Mouse (Mus musculus): ENCODE data around the gene Gas7. TPM values are rescaled to one million over a fixed set of nuclear protein-coding genes. Genes with fewer than 3 reads are reported as not detected.

Gene Gas7
- polyA plus RNA-seq, 1 experiment from 2014 or later, result 26.6 TPM

DNA sequence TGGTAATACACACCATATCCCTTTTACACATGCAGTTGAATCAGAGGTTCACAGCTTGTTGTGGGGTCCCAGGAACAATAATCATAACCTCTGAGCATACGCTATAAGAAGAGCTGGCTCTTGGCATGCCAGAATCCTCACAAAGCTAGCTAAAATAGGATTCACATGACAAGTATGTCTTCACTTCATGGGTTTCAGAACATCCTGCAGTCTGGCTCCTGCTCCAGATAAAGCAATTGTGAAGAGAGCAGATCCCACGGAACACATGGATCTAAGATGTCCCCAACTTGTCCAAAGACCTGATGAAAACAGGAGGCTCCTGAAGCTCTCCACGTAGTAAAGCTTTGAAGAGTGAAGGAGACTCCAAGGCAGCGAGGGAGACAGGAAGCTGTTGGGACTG lies 260.1 kb downstream of the Gas7 start:
- Histone ChIP-seq H3K27ac (replicated peaks) (no peak overlapping the region), H3K27me3 (no peaks in the 10 kb centered on the region), H3K36me3 (no peaks in the 10 kb centered on the region), H3K9me3 (no peaks in the 10 kb centered on the region), H3K4me1 (replicated peaks) (no peaks in the 10 kb centered on the region), H3K4me2 (no peak overlapping the region), H3K4me3 (no peak overlapping the region), H3K9ac (no peak overlapping the region)
- ATAC-seq (ENCODE audit: low FRiP score, low read depth), result no peak
- 91% methylated on average over 4 of the region's 4 CpGs for WGBS

DNA sequence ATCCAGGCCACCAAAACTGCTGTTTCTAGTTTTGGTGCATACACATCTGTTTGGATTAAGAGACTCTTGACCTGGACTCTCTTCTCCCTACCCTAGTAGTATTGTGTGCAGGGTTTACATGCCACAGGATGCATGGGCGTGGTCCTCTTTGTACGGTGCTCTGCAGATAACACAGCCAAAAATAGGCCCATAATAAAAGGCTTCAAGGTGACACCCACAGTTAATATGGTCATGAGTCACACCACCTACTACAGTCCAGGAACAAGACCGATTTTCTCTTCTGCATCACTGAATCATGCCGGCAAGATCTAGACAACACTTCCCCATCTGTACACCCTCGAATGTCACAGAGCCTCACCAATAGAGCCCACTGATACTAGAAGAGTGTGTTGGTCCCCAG lies 266.2 kb downstream of the Gas7 start:
- H3K27me3 ChIP-seq, result no peaks in the 10 kb centered on the region

DNA sequence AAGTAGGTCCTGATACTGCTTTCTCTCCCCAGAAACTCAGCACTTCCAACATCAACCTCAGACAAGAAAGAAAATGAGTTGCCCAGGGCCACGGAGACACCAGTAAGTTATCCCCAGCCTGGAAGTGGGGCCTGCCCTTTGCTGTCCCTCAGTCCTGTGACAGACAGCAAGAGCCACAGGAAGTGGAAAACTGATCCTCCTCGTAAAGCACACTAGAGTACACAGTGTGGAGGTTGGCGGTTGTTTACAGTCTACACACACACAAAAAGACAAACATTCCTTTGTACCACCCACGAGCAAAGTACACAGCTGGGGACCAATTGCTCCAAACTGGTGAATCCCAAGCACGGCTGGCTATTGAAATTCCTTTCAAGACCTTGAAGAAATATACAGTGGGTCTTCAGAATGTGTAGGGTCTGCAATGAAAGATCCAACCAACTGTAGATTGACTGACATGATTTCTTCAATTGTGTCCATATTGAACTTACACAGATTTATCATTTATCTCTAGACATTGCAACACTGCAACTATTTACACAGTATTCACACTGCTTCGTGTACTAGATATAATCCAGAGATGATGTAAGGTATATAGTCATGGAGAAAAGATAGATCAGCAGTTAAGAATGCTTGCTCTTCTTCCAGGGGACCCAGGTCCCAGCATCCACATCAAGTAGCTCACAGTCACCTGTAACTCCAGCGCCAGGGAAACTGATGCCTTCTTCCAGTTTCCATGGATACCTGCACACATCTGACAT lies 267.3 kb downstream of the Gas7 start:
- 58% methylated on average over 7 of the region's 7 CpGs for WGBS
- no peak overlapping the region for H3K4me2 ChIP-seq
- H3K4me1 ChIP-seq (replicated peaks), result no peaks in the 10 kb centered on the region
- no peak overlapping the region for H3K27ac ChIP-seq (replicated peaks)
- H3K9ac ChIP-seq, result no peak overlapping the region
- H3K36me3 ChIP-seq, result no peaks in the 10 kb centered on the region
- H3K4me3 ChIP-seq, result no peak overlapping the region
- no peaks in the 10 kb centered on the region for H3K27me3 ChIP-seq
- no peaks in the 10 kb centered on the region for H3K9me3 ChIP-seq
- ATAC-seq (ENCODE audit: low FRiP score, low read depth), result no peak

More for the DNA sequence above, 266.2 kb downstream of the Gas7 start:
- H3K4me2 ChIP-seq, result no peak overlapping the region
- H3K36me3 ChIP-seq, result no peaks in the 10 kb centered on the region
- H3K4me3 ChIP-seq, result no peak overlapping the region
- no peak overlapping the region for H3K9ac ChIP-seq
- no peak overlapping the region for H3K27ac ChIP-seq (replicated peaks)
- no peak for ATAC-seq (ENCODE audit: low FRiP score, low read depth)
- no peaks in the 10 kb centered on the region for H3K4me1 ChIP-seq (replicated peaks)
- H3K9me3 ChIP-seq, result no peaks in the 10 kb centered on the region
- 95% methylated on average over 5 of the region's 5 CpGs for WGBS

DNA sequence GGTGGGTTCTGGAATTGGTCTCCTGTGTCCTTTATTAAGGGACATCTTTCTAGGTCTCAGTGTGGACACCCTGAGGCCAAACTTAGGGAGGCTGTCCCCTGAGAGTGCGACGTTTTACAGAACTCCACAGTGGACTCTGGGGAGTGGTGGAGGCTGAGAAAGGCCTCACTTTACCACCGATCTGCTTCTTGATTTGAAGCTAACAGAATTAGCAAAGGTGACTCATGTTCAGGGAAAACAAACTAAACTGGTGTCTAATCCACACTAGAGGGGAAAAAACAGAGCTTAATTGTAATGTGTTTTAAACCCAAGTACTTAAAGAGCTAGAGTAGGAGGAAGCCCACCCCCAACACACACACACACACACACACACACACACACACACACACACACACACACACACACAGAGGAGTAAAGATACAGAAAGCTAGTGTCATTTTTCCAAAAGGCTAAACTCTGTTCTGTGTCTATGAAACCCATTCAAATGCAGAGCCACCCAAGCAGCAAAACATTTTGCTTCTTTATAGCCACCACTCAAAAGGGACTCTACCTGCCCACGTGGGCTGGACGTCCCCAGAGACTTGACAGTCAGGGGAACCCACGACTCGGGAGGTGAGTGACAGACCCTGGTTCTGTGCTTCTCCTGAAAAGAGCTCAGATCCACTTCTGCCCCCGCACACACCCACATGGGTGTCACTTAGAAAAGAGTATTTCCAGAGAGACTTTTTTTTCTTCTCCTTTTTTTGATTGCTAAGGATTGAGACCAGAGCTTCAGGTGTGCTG lies 268.2 kb downstream of the Gas7 start:
- Histone ChIP-seq H3K36me3 (no peaks in the 10 kb centered on the region), H3K27me3 (no peaks in the 10 kb centered on the region), H3K4me1 (replicated peaks) (no peaks in the 10 kb centered on the region), H3K9me3 (no peaks in the 10 kb centered on the region), H3K27ac (replicated peaks) (no peak overlapping the region), H3K4me2 (no peak overlapping the region), H3K9ac (no peak overlapping the region), H3K4me3 (no peak overlapping the region)
- no peak for ATAC-seq (ENCODE audit: low FRiP score, low read depth)
- WGBS, result 74% methylated on average over 8 of the region's 8 CpGs

DNA sequence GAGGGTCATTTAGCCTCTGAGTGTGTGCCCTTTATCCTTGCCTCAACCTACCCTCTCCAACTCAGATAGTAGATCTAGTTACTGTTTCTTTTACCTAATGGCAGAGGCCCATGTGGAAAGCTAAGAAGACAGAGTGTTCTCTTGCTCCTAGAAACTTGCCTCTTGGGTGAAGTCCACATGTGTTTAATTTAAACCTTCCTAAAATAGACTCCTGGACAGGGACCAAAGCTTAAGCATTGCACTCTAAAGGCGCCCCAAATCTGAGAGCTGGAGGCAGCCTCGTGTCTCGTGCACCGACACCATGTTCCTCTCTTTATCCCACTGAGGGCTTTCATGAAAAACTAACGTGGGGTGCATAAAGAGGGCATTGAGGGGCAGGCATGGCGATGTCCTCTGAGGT lies 271.9 kb downstream of the Gas7 start:
- ATAC-seq (ENCODE audit: low FRiP score, low read depth), result no peak
- 83% methylated on average over 6 of the region's 6 CpGs for WGBS

DNA sequence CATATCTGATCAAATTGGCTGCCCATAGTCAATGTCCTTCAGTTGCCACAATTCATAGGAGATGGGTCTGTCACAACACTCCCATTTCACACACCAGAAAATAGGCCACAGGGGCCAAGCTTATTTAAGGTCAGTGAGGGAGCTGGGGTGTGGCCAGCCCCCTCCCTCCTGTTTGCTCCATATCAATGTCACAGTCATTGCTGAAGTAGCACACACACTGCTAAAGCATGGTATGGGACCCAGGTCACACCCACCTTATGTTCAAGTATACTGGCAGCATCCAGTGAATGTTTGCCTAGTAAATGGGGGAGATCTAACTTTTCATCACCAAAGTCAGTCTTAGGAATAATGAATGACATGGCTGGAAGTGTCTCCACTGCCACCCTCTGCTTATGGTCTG lies 273.5 kb downstream of the Gas7 start:
- Histone ChIP-seq H3K9me3 (no peaks in the 10 kb centered on the region), H3K4me1 (replicated peaks) (no peaks in the 10 kb centered on the region), H3K4me2 (no peak overlapping the region), H3K4me3 (no peak overlapping the region), H3K9ac (no peak overlapping the region), H3K27ac (replicated peaks) (no peak overlapping the region), H3K36me3 (no peaks in the 10 kb centered on the region), H3K27me3 (no peaks in the 10 kb centered on the region)
- no peak for ATAC-seq (ENCODE audit: low FRiP score, low read depth)

More for the DNA sequence above, 271.9 kb downstream of the Gas7 start:
- Histone ChIP-seq H3K27me3 (no peaks in the 10 kb centered on the region), H3K4me2 (no peak overlapping the region), H3K9ac (no peak overlapping the region), H3K4me3 (no peak overlapping the region), H3K27ac (replicated peaks) (no peak overlapping the region), H3K4me1 (replicated peaks) (no peaks in the 10 kb centered on the region), H3K36me3 (no peaks in the 10 kb centered on the region), H3K9me3 (no peaks in the 10 kb centered on the region)

DNA sequence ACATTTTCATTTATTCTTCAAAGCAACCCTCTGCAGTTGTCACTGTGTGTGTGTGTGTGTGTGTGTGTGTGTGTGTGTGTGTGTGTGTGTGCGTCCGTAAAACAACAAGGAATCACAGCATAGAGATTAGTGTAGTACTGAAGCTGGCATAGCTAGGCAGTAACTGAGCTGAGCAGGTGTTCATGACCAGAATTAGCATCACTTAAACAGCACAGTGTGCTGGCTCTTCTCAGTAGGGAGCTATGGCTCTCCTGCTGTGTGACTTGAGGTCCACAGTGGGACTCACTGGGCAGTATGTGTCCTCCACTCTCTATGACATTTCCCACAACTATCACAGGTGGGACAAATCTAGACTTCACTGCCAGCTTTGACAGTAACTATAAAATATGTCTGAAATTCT lies 275.8 kb downstream of the Gas7 start:
- Histone ChIP-seq H3K4me2 (no peak overlapping the region), H3K27ac (replicated peaks) (no peak overlapping the region), H3K4me1 (replicated peaks) (no peaks in the 10 kb centered on the region), H3K4me3 (no peak overlapping the region), H3K27me3 (no peaks in the 10 kb centered on the region), H3K36me3 (no peaks in the 10 kb centered on the region), H3K9ac (no peak overlapping the region), H3K9me3 (no peaks in the 10 kb centered on the region)
- ATAC-seq (ENCODE audit: low FRiP score, low read depth), result no peak
- WGBS, result 92% methylated on average over 2 of the region's 2 CpGs

DNA sequence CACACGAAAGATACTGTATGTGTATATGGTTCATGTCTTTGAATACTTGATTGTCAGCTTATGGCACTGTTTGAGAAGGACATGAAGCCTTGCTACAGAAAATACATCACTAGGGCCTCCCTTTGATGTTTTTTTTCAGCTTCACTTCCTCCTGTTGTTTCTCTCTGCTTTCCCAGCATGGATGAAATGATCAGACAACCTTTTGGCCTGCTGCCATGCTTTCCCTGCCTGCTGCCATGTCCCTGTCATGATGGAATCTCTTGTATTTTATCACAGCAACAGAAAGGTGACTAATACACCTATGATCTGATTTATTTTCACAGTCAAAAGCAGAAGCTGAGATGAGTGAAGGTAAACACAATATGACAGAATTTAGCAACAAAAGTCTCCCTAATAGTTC lies 278.5 kb downstream of the Gas7 start:
- Histone ChIP-seq H3K27me3 (no peaks in the 10 kb centered on the region), H3K4me1 (replicated peaks) (no peaks in the 10 kb centered on the region), H3K4me2 (no peak overlapping the region), H3K36me3 (no peaks in the 10 kb centered on the region), H3K27ac (replicated peaks) (no peak overlapping the region), H3K9me3 (no peaks in the 10 kb centered on the region), H3K4me3 (no peak overlapping the region), H3K9ac (no peak overlapping the region)
- WGBS, result 94% methylated on average over 1 of the region's 1 CpGs
- no peak for ATAC-seq (ENCODE audit: low FRiP score, low read depth)

DNA sequence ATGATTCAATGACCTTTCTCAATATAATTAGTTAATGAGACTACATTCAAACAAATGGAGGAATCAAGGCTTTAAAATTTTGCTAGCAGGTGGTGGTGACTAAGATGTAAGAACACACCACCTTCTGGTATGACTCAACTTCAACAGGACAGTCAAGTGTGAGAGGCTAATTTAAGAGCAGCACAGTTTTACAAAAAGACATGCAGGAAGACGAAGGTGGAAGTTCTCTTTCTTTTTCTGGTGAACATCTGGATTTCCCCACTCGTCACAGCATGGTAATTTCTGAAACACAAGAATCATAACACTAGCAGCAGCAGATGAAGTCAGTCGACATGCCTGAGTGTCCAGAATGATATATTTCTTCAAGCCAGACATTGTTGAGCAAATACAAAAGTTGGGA lies 279.4 kb downstream of the Gas7 start:
- Histone ChIP-seq H3K27me3 (no peaks in the 10 kb centered on the region), H3K9ac (no peak overlapping the region), H3K36me3 (no peaks in the 10 kb centered on the region), H3K4me1 (replicated peaks) (no peaks in the 10 kb centered on the region), H3K9me3 (no peaks in the 10 kb centered on the region), H3K27ac (replicated peaks) (no peak overlapping the region), H3K4me2 (no peak overlapping the region), H3K4me3 (no peak overlapping the region)
- 77% methylated on average over 3 of the region's 3 CpGs for WGBS
- ATAC-seq (ENCODE audit: low FRiP score, low read depth), result no peak

DNA sequence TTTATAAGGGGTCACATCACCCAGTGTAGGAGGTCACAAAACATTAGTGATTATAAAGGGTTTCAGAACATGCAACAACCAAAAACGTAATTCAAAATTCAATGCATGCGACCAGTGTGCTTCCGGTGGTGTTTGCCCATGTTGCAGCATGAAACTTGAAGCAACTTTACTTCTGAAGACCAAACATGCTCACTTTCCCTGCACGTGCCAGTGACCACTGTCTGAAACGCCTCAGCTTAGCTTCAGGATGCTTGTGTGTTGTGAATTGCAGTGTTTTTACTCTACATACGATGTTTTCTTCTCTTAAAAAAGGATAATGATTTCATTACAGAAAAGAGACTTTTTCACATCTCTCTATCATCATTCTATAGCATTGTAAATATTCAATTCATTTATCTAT lies 283.1 kb downstream of the Gas7 start:
- no peak overlapping the region for H3K4me3 ChIP-seq
- no peaks in the 10 kb centered on the region for H3K36me3 ChIP-seq
- H3K27me3 ChIP-seq, result no peaks in the 10 kb centered on the region
- H3K9ac ChIP-seq, result no peak overlapping the region
- no peaks in the 10 kb centered on the region for H3K4me1 ChIP-seq (replicated peaks)
- no peak for ATAC-seq (ENCODE audit: low FRiP score, low read depth)
- H3K27ac ChIP-seq (replicated peaks), result no peak overlapping the region
- 88% methylated on average over 6 of the region's 6 CpGs for WGBS
- no peaks in the 10 kb centered on the region for H3K9me3 ChIP-seq
- H3K4me2 ChIP-seq, result no peak overlapping the region
